Mouse (Mus musculus) CD4-positive, CD25-positive, alpha-beta regulatory T cell, adult 2 months (primary cell): ENCODE data around the gene Gm16442.
"Not testable (repeated sequence)": the region's sequence is repeated elsewhere in the genome, so short reads cannot be mapped to it uniquely, and the experiment has no call there.

ENCODE experiments used
- DNase-seq: peaks from one replicate; pipeline ENCODE4 v3.0.0-alpha.2; 2012; ENCODE audit warnings: low read depth, low spot score

Gene Gm16442

DNA sequence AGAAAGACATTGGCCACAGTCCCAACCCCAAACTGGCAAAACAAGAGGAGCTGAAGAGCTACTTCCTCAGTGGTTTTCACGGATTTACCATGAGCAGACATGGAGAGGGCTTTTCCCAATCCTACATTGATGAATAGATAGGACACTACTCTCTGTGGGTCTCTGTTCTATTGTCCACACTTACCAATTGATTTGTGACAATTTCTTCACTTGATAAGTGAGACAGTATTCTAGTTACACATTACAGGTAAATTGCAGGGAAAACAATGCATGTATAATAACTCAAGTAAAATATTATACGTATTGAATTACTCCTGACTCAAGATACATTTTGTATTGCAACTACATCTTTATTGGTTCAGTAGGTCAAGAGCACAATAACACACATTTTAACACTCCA lies at the start of gene Gm16442:
Gene Gm16442 (minus strand): TSS at position 101 of the 400 bp plus-strand sequence.
- DNase-seq, result not testable (repeated sequence)

DNA sequence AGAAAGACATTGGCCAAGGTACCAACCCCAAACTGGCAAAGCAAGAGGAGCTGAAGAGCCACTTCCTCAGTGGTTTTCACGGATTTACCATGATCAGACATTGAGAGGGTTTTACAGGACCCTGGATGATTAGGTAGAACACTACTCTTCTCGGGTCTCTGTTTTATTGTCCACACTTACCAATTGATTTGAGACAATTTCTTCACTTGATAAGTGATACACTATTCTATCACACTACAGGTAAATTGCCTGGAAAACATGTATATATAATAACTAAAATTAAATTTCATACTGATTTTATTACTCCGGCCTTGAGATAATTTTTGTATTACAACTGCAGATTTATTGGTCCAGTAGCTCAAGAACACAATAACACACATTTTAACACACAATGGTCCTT lies 45.9 kb upstream of the Gm16442 start, which contains the start of gene Vmn1r94:
Gene Vmn1r94 (minus strand): TSS at position 101 of the 400 bp plus-strand sequence.
- DNase-seq, result not testable (repeated sequence)

DNA sequence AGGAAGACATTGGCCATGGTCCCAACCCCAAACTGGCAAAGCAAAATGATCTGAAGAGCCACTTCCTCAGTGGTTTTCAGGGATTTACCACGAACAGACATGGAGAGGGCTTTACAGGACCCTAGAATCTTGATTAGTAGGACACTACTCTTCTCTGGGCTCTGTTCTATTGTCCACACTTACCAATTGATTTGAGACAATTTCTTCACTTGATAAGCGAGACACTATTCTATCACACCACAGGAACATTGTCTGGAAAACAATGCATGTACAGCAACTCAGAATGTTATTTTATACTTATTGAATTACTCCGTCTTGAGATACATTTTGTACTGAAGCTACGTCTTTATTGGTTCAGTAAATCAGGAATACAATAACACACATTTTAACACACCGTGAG lies 16.6 kb upstream of the Gm16442 start, which contains the start of gene Vmn1r93:
Gene Vmn1r93 (minus strand): TSS at position 101 of the 400 bp plus-strand sequence.
- not testable (repeated sequence) for DNase-seq

DNA sequence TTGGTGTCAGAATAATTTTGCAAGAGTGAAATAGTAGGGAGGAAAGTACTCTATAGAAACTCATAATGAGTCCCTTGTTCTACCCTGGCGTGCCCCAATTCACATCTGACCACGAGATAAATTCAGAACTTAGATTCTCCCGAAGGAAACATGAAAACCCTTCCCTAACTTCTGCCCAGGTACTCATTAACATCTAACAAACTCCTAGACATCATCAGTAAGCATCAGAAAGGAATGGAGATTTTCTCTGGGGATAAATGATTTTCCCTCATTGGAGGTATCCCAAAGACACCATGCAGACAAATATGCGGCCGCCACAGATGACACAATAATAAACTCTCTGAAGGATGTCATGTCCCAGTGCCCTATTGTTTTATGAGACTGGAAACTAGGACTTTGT lies 23.0 kb downstream of the Gm16442 start, which contains the start of gene Vmn1r91:
Gene Vmn1r91 (plus strand): TSS at position 301 of the 400 bp plus-strand sequence.
- DNase-seq, result not testable (repeated sequence)

- not testable (repeated sequence) for DNase-seq
Measured at GRCm38 (mm10) chr7:20078118-20078517, 44.3 kb downstream of the Gm16442 start.
